In genomic region chr2:30636266-30636671, GRCm38 (mm10) we compare ENCODE assay signal across 8 mouse cellular contexts. TPM values are rescaled to one million over a fixed set of nuclear protein-coding genes. Genes with fewer than 3 reads are reported as not detected.
DNase-seq lines count a peak whose midpoint lies in the region; ATAC-seq lines count a peak whose summit lies in the region.

No protein-coding gene starts in this region.

- H3K4me2 ChIP-seq in midbrain, embryonic 12.5 days (replicated peaks) = no peak overlapping the region
- no peak overlapping the region for H3K4me2 ChIP-seq in midbrain, embryonic 11.5 days
- H3K4me2 ChIP-seq in heart, embryonic 11.5 days = no peak overlapping the region

- peak overlapping the region; percentile 36; the same call in 1 of the 2 replicates for H3K27ac ChIP-seq in midbrain, embryonic 12.5 days (replicated peaks)
- no peak overlapping the region for H3K27ac ChIP-seq in midbrain, embryonic 11.5 days (ENCODE audit: low read depth, low read length)
- H3K27ac ChIP-seq in heart, embryonic 11.5 days (ENCODE audit: low read depth, low read length) = 0 out of 2 replicates have a peak overlapping the region, but pooled peaks have one; percentile 10

- no peaks in the 10 kb centered on the region for H3K36me3 ChIP-seq in midbrain, embryonic 12.5 days
- H3K36me3 ChIP-seq in midbrain, embryonic 11.5 days (ENCODE audit: control insufficient read depth, insufficient read depth, low read length) = no peaks in the 10 kb centered on the region
- H3K36me3 ChIP-seq in heart, embryonic 11.5 days (ENCODE audit: control insufficient read depth, insufficient read depth, low read length) = no peaks in the 10 kb centered on the region

- peaks cover 16% of the 10 kb centered on the region for H3K4me1 ChIP-seq in midbrain, embryonic 12.5 days
- H3K4me1 ChIP-seq in midbrain, embryonic 11.5 days (ENCODE audit: control insufficient read depth, insufficient read depth, low read length) = peaks cover 14% of the 10 kb centered on the region
- peaks cover 14% of the 10 kb centered on the region; the same call in 1 of the 2 replicates for H3K4me1 ChIP-seq in heart, embryonic 11.5 days (ENCODE audit: control insufficient read depth, insufficient read depth, low read length)

- ATAC-seq in midbrain, embryonic 12.5 days (ENCODE audit: low FRiP score, low read depth) = no peak
- ATAC-seq in midbrain, embryonic 11.5 days (ENCODE audit: low FRiP score) = no peak
- no peak for ATAC-seq in heart, embryonic 11.5 days (replicated peaks; ENCODE audit: insufficient number of reproducible peaks, low FRiP score, low TSS enrichment)

- WGBS in midbrain, embryonic 12.5 days = 88% methylated on average over 5 of the region's 5 CpGs
- WGBS in midbrain, embryonic 11.5 days = 80% methylated on average over 5 of the region's 5 CpGs
- WGBS in heart, embryonic 11.5 days (ENCODE audit: insufficient replicate concordance) = 56% methylated on average over 5 of the region's 5 CpGs

- no peak overlapping the region for H3K9ac ChIP-seq in midbrain, embryonic 12.5 days (replicated peaks)
- H3K9ac ChIP-seq in midbrain, embryonic 11.5 days (ENCODE audit: low read length) = no peak overlapping the region
- no peak overlapping the region for H3K9ac ChIP-seq in heart, embryonic 11.5 days (ENCODE audit: low read depth, low read length)

- no peak overlapping the region for H3K4me3 ChIP-seq in midbrain, embryonic 12.5 days
- H3K4me3 ChIP-seq in midbrain, embryonic 11.5 days (ENCODE audit: low read depth, low read length) = no peak overlapping the region
- no peak overlapping the region for H3K4me3 ChIP-seq in heart, embryonic 11.5 days (ENCODE audit: low read depth, low read length)

- no peaks in the 10 kb centered on the region for H3K9me3 ChIP-seq in midbrain, embryonic 12.5 days
- no peaks in the 10 kb centered on the region for H3K9me3 ChIP-seq in midbrain, embryonic 11.5 days (ENCODE audit: control insufficient read depth, low read length)
- H3K9me3 ChIP-seq in heart, embryonic 11.5 days (replicated peaks; ENCODE audit: control insufficient read depth, low read length) = no peaks in the 10 kb centered on the region

- intact Hi-C loops in left cerebral cortex, postnatal 36 days (cut with DNase I) = no loop called here

- H3K27me3 ChIP-seq in midbrain, embryonic 12.5 days = no peaks in the 10 kb centered on the region
- H3K27me3 ChIP-seq in midbrain, embryonic 11.5 days (ENCODE audit: control insufficient read depth, insufficient read depth, low read length) = no peaks in the 10 kb centered on the region
- H3K27me3 ChIP-seq in heart, embryonic 11.5 days (ENCODE audit: control insufficient read depth, insufficient read depth, low read length) = no peaks in the 10 kb centered on the region

- DNase-seq in midbrain, embryonic 11.5 days (ENCODE audit: low spot score, missing footprints) = no peak
- DNase-seq in kidney, postnatal 14 days = peak; percentile 74
- DNase-seq in thymus, postnatal 14 days = peak; percentile 71
- DNase-seq in left cerebral cortex, postnatal 36 days (ENCODE audit: low spot score in 2 of 2) = no peak
- DNase-seq in layer of hippocampus, adult 9-11 months = no peak
- DNase-seq in right cerebral cortex, postnatal 14 days = no peak

RNA-seq across cellular contexts. Expression of gene Cstad, which starts 41.4 kb away (rescaled TPM):
- polyA plus RNA-seq in midbrain, embryonic 12.5 days (2016; fragmentation: Nextera tagmentation; extraction: Ambion mirVana) = 0.68 and 0.77 TPM in 2 replicates
- polyA plus RNA-seq in midbrain, embryonic 11.5 days (2014; fragmentation: Nextera tagmentation; extraction: Ambion mirVana) = 0.21 and 0.74 TPM in 2 replicates
- polyA plus RNA-seq in heart, embryonic 11.5 days (2014; fragmentation: Nextera tagmentation; extraction: Ambion mirVana) = 1.7 and 2.4 TPM in 2 replicates
- 1 to 10 TPM; 3.9 to 8.0 TPM for total RNA-seq in left cerebral cortex, postnatal 36 days (2021)

Comparison
In these comparisons a context has a peak if more than half of its experiments do, and no peak if none do; other contexts are left out.
1. DNase-seq: peak in kidney, postnatal 14 days (single experiment) and thymus, postnatal 14 days (single experiment); none in midbrain, embryonic 11.5 days (single experiment), left cerebral cortex, postnatal 36 days (0 of 2), layer of hippocampus, adult 9-11 months (single experiment) and right cerebral cortex, postnatal 14 days (single experiment).